Mouse (Mus musculus) myocyte (in vitro differentiated cells): ENCODE data around the gene Ppp1r10.

Experiments used
- CEBPB ChIP-seq: IDR thresholded peaks from 2 replicates; pipeline ENCODE4 v1.6.1; 2011; ENCODE audit warnings: mild to moderate bottlenecking, moderate library complexity; ENCODE audit not compliant: poor library complexity, insufficient read depth, severe bottlenecking
- E2F4 ChIP-seq: IDR thresholded peaks from one replicate; pipeline ENCODE4 v1.6.1; 2011; ENCODE audit warnings: mild to moderate bottlenecking, control low read depth, moderate library complexity; ENCODE audit not compliant: insufficient read depth
- MAX ChIP-seq: IDR thresholded peaks from one replicate; pipeline ENCODE4 v1.6.1; 2011; ENCODE audit warnings: low read depth, mild to moderate bottlenecking, control low read depth
- MYOD1 ChIP-seq, 3 experiments: IDR thresholded peaks; one replicate each; pipeline ENCODE4 v1.6.1; 2011; ENCODE audit warnings: control low read depth in 2 of 3, low read depth in 2 of 3, mild to moderate bottlenecking in 2 of 3, moderate library complexity in 1 of 3; ENCODE audit not compliant: insufficient read length in 2 of 3, control insufficient read depth in 1 of 3
- POLR2A ChIP-seq: IDR thresholded peaks from one replicate; pipeline ENCODE4 v1.6.1; 2011; ENCODE audit warnings: low read depth, mild to moderate bottlenecking, control low read depth, moderate library complexity; ENCODE audit not compliant: insufficient read length
- POLR2AphosphoS2 ChIP-seq: IDR thresholded peaks from one replicate; pipeline ENCODE4 v1.6.1; 2011; ENCODE audit warnings: low read depth, control low read depth; ENCODE audit not compliant: insufficient read length
- REST ChIP-seq: IDR thresholded peaks from one replicate; pipeline ENCODE4 v1.6.1; 2011; ENCODE audit warnings: mild to moderate bottlenecking, control low read depth, moderate library complexity; ENCODE audit not compliant: insufficient read depth, insufficient read length
- USF1 ChIP-seq: IDR thresholded peaks from one replicate; pipeline ENCODE4 v1.6.1; 2011; ENCODE audit warnings: low read depth, mild to moderate bottlenecking, control low read depth, moderate library complexity

GRCm38 (mm10) chr17:35972131-35972530 lies 55.9 kb downstream of the Ppp1r10 start:
- no peak for TF ChIP-seq MAX
- TF ChIP-seq USF1 = no peak
- no peak for TF ChIP-seq POLR2A
- TF ChIP-seq REST = no peak
- TF ChIP-seq CEBPB = no peak
- TF ChIP-seq POLR2AphosphoS2 = no peak
- TF ChIP-seq MYOD1 (IDR thresholded peaks at IDR 0.05; ENCODE audit: control insufficient read depth in 1 of 3, insufficient read length in 2 of 3, low read depth in 2 of 3) = no peak
- no peak for TF ChIP-seq E2F4
